Mouse (Mus musculus): ENCODE results near the gene Pafah1b3.
"Not testable (repeated sequence)": the region's sequence is repeated elsewhere in the genome, so short reads cannot be mapped to it uniquely, and the experiment has no call there.

Pafah1b3 gene

DNA sequence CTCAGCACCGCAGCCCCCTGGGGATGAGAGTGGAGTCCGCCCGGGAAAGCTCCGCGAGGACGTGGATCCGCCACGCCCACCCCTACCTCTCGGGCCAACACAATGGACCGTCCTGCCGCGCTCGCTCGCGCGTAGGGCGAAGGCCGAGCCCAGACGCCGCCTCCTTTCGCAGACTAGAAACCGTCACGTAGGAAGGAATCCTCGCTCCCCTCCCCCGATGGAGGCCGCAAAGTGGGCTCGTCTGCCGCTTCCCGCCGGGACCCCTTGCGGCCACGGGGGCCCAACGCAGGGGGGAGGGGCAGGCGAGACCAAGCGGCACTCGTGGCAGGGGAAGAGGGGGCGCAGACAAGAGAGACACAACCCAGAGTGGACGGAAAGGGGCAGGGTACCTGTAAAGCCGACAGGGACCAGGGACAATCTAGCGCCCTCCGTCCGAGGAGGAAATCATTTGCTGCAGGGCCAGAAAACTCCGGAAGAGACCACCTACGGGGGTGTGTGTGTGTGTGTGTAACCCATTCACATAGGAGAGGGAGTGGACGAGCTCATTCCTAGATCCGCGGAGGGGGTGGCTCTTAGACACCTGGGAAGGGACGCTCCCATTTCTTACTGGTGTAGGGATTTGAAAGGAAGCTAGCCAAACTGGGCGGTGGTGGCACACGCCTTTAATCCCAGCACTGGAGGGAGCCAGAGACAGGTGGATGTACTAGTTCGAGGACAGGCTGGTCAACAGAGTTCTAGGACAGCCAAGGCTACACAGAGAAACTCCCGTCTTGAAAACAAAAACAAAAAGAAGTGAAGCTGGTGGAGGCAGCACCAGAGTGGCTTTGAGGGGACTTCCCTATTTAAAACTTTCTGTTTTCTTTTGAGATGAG is at the start of gene Pafah1b3:
Pafah1b3 (minus strand) TSS at position 533 of the 872 bp plus-strand sequence.
- DNase-seq (ENCODE audit: low read depth in 1 of 2, low spot score in 2 of 2) = no peak

DNA sequence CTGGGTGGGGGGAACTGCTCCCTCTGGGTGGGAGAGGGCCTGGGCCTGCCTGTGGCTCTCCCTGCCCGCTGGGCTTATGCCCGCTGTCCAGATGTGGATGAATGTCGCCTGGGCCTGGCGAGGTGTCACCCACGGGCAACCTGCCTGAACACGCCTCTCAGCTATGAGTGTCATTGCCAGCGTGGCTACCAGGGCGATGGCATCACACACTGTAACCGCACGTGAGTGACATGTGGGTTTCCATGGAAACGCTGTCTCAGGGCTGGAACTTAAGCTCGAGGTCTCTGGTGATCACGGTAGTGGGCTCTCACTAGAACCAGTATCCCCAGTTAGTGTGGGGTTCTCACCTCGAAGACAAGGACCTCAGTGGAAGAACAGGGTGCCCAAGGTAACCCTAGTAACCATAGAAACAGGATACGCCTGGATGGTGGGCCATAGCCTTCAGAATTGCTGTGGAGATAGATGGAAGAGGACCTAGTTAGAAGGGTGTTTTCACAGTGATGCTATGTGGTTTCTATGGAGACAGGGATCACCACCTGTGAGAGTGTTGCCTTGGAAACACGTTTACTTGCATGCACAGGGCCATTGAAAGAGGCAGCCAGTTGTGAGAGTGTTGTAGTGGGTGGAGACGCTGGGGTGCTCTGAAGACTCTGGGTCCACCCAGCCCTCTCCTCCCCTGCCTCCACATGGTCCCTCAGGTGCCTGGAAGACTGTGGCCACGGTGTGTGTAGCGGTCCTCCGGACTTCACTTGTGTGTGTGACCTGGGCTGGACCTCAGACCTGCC is 43.4 kb upstream of the Pafah1b3 start:
- no peak for DNase-seq (ENCODE audit: low read depth in 1 of 2, low spot score in 2 of 2)

DNA sequence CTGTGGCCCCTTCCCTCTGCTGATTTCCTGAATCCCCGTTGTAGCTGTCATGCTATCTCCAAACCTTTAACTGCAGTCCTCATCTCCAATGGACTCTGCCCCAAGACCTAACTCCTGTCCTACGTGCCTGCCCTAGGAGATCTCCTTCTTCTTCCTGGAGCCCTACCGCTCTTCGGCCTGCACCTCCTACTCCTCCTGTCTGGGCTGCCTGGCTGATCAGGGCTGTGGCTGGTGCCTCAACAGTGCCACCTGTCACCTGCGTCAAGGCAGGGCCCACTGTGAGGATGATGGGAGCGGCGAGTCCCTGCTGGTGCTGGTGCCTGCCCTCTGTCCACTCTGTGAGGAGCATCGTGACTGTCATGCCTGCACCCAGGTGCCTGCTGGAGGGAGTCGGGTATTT is 41.5 kb upstream of the Pafah1b3 start:
- DNase-seq (ENCODE audit: low read depth in 1 of 2, low spot score in 2 of 2) = no peak

DNA sequence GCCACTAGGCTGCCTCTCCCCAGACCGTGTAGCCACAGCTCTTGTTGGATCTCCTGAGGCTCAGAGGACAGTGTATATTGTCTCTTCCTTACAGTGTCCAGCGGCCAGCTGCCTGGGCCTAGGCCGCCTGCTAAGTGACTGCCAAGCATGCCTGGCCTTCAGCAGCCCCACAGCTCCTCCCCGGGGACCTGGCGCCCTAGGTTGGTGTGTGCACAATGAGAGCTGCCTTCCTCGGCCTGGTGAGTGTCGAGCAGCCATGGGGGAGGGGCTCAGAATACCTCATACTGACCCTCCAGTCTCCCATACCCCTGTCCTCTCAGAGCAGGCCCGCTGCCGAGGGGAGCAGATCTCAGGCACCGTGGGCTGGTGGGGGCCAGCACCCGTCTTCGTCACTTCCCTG is 36.7 kb upstream of the Pafah1b3 start:
- DNase-seq (ENCODE audit: low read depth in 1 of 2, low spot score in 2 of 2) = no peak

DNA sequence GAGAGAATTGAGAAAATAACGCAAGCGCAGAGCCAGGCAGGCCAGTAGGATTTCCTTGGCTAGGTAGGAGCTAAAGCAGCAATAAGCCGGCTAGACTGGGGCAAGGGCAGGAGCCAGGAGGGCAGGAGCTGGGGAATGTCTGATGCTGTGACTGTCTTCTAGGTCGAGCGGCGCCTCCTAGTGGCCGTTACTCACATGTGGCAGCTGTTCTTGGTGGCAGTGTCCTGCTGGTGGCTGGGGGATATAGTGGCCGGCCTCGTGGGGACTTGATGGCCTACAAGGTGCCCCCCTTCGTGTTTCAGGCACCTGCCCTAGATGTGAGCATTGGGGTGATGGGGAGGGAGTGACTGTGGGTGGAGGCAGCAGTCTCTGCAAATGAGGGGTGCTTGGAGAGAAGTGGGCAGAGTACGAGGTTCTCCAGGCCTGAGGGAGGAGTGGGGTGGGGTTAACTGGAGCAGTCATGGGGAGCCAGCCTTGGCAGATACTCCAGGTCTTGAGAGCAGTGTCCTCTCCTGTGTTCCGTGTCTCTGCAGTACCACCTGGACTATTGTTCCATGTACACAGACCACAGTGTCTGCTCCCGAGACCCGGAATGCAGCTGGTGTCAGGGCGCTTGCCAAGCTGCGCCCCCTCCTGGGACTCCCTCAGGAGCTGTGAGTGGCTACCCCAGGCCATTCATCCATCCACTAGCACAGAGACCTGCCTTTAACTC is 36.0 kb upstream of the Pafah1b3 start:
- peak; percentile 18 to 44 for DNase-seq (ENCODE audit: low read depth in 1 of 2, low spot score in 2 of 2)

DNA sequence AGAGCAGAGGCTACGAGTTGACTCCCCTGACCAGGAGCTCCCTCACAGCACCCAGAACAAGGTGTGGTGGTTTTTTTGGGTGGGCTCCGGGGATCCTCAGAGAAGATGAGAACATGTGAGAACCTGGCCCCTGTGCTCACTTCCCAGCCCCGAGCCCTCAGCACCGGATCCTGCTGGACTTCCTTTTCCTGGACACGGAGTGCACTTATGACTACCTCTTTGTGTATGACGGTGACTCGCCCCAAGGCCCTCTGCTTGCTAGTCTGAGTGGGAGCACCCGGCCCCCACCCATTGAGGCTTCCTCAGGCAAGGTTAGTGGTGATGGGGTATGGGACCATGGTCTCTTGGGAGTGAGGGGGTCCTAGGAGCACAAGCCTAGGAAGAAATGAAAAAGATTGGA is 28.4 kb upstream of the Pafah1b3 start:
- DNase-seq (ENCODE audit: low read depth in 1 of 2, low spot score in 2 of 2) = no peak

DNA sequence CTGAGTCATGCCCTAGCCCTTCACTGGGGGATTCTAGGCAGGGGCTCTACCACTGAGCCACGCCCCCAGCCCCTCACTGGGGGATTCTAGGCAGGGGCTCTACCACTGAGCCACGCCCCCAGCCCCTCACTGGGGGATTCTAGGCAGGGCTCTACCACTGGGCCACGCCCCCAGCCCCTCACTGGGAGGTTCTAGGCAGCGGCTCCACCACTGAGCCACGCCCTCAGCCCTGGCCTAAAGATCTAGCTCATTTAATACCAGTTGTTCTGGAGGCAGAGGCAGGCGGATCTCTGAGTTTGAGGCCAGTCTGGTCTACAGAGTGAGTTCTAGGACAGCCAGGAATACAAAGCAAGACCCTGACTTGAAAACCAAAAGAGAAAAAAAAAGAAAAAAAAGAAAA is 27.6 kb upstream of the Pafah1b3 start:
- not testable (repeated sequence) for DNase-seq (ENCODE audit: low read depth in 1 of 2, low spot score in 2 of 2)

DNA sequence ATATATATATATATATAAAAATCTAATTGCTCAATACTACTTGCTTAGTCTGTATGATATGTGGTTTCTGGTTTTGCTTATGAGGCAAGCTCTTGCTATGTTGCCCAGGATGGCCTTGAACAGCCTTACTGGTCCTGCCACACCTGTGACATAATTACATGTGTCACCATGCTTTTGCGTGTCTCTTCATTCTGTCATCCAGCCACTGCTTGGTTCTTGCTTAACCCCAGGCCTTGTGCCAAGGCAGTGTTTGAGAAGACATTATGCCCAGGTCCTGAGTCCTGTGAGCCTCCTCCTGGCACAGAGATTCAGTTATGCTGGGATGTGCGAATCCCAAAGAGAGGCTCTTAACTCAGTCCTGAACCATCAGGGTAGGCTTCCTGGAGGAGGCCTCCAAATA is 25.4 kb upstream of the Pafah1b3 start:
- DNase-seq (ENCODE audit: low read depth in 1 of 2, low spot score in 2 of 2) = no peak

DNA sequence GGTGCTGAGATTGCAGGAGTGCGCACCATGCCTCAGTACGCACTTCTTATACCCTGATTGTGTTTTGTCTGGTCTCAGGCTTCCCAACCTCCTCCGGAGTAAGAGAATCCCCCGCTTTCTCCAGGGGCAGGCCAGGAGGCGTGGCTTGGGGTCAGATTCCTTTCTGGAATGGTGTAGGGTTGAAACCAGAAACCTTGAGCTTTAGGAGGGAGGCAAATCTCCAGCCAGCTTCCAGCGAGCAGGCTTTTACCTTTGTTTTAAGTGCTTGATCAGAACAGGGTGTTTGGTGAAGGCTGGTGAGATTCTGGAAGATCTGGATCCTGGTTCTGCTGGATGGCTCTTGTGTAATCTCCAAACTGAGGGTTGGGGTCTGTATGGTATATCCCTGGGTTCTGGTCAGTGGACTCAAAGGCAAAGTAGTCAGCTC is 24.3 kb upstream of the Pafah1b3 start:
- DNase-seq (ENCODE audit: low read depth in 1 of 2, low spot score in 2 of 2) = no peak

DNA sequence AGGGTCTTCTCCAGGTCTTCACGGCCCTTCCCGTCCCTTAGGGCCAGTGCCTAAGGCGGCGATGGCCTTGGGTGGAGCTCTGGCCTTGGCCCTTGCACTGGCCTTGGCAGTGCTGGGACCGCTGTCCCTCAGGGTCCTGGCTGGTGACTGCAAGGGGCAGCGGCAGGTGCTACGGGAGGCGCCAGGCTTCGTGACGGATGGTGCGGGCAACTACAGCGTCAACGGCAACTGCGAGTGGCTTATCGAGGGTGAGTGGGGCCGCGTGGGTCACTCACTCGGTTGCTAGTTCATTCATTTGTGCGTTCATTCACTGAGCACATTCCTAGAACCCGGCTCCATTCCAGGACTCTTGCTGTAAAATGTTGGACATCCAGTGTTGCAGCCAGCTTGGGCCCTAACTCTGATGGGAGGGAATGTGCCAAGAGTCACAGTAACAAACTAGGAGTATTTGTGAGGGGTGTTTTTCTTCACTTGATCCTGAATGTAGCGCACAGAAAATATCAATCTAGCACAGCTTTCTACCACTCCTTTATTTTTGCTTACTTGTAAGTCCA is 19.7 kb upstream of the Pafah1b3 start:
- DNase-seq (ENCODE audit: low read depth in 1 of 2, low spot score in 2 of 2) = no peak

DNA sequence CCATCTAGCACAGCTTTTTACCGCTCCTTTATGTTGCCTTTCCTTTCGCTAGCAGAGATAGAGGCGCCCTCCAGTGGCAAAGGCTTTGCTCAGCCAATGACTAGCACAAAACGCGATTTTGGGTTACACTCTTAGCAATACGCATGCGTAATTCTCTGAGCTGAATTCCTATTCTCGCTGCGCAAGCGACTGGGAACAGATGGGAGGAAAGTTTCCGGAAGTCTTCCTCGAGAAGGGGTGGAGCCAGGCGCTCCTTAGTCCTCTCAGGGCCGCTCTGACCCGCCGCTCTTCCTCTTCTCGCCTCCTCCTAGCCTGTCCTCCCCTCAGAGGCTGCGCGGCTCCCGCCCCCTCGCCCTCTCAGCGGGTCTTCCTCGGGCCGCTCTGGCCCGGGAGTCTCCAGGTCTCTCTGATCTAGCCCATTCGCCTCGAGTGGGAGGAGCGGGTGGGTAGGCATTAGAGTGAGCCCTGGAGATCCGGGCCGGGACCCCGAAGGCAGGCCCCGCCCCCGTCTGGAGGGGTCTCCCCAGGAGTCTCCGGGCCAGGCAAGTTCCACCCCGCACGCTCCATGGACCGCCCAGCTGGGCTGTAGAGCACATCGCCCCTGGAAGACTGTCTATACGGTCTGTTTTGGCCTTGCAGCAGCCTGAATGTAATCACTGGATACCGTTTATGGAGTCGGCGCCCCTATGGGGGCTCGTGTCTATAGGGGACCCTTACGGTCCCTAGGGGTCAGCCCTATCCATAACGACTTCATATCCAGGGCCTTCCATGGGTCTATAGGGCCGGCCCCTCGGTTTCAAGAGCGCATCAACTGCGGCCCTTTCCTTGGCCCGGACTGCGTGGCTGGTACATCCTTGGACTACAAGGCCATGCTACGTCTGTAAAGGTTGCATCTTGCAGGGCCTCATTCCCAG is 19.0 kb upstream of the Pafah1b3 start, which contains the start of gene Megf8:
Megf8 (plus strand) TSS at position 633 of the 914 bp plus-strand sequence.
- peak; percentile 77 to 86 for DNase-seq (ENCODE audit: low read depth in 1 of 2, low spot score in 2 of 2)

DNA sequence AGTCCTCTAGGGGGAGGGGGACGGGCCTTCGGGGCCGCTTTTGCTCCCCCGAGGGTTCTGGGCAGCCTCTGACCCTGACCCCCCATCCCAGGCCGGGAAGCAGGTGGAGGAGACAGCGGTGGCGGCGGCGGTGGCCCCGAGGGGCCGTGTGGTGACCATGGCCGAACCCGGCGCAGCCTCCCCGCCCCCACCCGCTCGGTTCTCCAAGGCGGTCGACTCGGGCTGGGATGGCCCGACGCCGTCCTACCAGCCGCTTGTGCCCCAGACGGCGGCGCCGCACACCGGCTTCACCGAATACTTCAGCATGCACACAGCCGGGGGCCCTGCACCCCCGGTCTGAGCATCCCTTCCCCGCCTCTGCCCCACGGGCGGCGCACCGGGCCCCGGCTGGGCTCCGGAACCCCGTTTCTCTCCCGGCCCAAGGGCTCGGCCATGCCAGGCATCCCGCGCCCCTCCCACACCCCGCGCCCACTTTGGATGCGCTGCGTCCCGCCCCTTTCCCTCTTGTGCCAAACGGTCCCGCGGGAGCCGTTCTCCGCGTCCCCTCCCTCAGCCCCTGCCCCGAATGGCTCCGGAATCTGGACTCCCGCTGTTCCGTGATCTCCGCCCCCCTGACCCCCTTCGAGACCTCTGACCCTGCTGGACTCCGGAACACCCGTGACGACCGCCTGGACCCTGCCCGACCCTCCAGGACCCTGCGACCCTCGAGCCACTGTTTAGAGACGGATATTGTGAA is 17.7 kb upstream of the Pafah1b3 start:
- DNase-seq (ENCODE audit: low read depth in 1 of 2, low spot score in 2 of 2) = no peak

DNA sequence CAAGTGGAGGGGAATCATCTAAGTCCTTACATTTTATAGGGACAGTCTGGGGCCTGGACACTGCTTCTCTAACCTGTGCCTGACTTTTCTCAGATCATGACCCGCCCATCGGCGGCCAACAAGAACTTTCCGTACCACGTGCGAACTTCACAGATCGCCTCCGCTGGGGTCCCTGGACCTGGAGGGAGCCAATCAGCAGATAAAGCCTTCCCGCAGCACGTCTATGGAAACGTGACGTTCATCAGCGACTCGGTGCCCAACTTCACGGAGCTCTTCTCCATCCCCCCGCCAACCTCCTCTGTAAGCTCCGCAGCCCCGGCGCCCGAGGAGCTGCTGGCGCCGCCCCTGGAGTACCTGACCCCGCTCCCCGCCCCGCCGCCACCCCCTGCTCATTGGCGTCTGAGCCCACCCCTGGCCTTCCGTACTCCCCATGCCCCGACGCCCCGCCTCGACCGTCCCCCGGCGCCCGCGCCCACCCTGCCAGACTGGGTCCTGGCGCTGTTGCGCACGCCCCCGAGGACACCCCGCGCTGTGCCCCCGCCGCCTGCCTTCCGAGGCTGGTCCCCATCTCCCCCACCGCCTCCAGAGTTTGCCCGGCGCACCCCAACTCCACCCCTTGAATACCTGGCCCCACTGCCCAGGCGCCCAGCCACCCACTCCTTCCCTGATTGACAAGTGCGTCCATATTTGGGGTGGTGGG is 17.0 kb upstream of the Pafah1b3 start:
- no peak for DNase-seq (ENCODE audit: low read depth in 1 of 2, low spot score in 2 of 2)

DNA sequence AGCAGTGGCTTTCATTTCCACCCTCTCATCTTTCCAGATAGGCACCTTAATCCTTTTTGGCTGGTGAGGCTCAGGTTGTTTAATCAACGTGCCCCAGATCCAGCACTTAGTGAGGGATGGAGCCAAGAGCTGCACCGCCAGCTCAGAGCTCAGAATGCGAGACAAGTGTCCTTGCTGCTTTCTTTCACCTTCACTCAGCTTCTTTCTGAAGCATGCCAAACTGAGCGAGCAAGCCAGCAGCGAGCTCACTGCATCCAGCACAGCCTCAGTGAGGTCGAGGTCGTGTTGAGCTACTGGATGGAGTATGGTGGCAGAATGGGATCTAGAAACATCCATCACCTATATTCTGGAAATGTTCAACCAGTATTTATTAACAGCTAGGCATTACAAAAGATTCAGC is 15.5 kb upstream of the Pafah1b3 start:
- no peak for DNase-seq (ENCODE audit: low read depth in 1 of 2, low spot score in 2 of 2)

DNA sequence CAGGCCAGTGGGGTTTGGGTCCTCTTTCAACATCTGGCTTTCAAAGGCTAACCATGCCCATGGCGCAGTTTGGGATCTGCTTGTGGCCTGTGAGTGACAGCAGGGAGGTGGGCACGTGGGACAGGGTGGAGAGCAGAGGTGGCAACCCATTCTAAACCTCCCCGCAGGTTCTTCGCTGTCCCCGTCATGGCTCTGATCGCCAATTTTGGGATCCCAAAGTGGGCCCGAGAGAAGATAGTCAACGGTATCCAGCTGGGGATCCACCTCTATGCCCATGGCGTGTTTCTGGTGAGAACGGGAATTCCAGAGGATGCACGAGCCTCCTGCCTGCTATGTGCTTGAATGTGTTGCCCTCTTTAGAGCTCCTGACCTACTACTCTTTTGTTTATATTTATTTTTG is 13.4 kb upstream of the Pafah1b3 start:
- DNase-seq (ENCODE audit: low read depth in 1 of 2, low spot score in 2 of 2) = no peak

DNA sequence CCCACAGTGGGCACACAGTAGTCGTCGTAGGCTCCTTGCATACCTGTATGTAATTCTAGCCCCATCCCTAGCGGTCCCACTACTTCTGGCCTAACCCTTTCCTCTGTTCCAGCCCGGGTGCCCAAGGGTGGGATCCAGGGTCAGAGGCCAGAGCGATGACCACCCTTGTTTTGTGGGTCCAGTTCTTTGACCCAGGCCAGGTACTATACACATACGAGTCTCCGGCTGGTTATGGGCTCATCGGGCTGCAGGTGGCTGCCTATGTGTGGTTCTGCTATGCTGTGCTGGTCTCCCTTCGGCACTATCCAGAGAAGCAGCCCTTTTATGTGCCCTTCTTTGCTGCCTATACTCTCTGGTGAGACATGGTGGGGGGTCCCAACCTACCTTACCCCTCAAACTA is 11.6 kb upstream of the Pafah1b3 start:
- no peak for DNase-seq (ENCODE audit: low read depth in 1 of 2, low spot score in 2 of 2)

DNA sequence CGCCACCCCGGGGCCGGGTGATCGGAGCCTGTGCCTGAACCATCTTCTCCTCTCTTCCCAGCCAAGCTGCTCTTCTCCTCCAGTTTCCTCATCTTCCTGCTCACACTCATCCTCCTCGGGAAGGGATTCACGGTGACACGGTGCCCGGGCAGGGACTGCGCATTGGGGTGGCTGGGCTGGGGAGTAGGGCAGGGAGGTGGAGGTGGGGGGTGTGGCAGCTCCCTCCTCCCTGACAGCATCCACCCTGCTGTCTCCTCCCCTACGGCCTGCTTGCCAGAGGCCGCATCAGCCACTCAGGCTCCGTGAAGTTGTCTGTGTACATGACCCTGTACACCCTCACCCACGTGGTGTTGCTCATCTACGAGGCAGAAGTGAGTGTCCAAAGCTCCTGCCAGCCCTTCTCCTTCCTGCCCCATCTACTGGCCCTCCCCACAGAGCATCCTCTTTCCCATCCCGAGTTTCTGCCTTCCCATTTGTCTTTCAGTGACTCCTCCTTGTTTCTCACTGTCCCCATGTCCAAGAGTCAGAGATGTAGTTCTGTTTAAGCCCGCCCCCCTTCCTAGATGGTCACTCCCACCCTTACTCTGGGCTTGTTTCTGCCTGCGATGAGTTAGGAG is 11.0 kb upstream of the Pafah1b3 start:
- no peak for DNase-seq (ENCODE audit: low read depth in 1 of 2, low spot score in 2 of 2)

DNA sequence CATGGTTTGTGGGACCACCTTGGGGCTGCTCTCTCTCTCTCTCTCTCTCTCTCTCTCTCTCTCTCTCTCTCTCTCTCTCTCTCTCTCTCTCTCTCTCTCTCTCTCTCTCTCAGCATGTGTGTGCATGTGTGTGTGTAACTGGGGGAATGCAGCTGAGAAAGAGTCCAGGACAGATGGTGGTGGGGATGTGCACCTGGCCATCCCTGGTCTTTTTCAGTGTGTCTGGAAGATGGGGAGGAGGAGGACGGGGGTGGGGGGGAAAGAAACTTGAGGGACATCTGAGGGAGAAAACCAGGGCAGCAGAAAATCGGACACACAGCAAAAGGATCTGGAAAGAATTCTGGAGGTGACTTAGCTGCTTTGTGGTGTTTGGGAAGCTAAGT is 8.8 kb upstream of the Pafah1b3 start:
- no peak for DNase-seq (ENCODE audit: low read depth in 1 of 2, low spot score in 2 of 2)
